Mouse (Mus musculus) ovary, postnatal 36 days (tissue): ENCODE measurements at regions not wholly inside any gene's neighbourhood (a gene's known extent, or its start where the extent isn't known, plus 50 kb on each side); places are given as distances from the start of the nearest gene placed in this dataset.

ENCODE experiments used
- DNase-seq: peaks from one replicate; pipeline ENCODE4 v3.0.0; 2022; ENCODE audit warnings: low spot score, mixed read lengths

- DNase-seq, result no peak
These were observed 314.2 kb upstream of the 4931429L15Rik start for GRCm38 (mm10) chr9:46633952-46634351.

- DNase-seq, result no peak
These were observed 312.8 kb upstream of the 4931429L15Rik start for GRCm38 (mm10) chr9:46632576-46632975.

- no peak for DNase-seq
These were observed 302.5 kb upstream of the 4931429L15Rik start for GRCm38 (mm10) chr9:46622255-46622654.

GRCm38 (mm10) chr9:46621851-46622250 lies 302.1 kb upstream of the 4931429L15Rik start:
- no peak for DNase-seq

GRCm38 (mm10) chr9:46610101-46611005 lies 290.6 kb upstream of the 4931429L15Rik start:
- DNase-seq, result no peak

- no peak for DNase-seq
These were observed 288.9 kb upstream of the 4931429L15Rik start for GRCm38 (mm10) chr9:46608695-46609094.

- no peak for DNase-seq
These were observed 281.0 kb upstream of the 4931429L15Rik start for GRCm38 (mm10) chr9:46600803-46601202.

- DNase-seq, result no peak
These were observed 280.3 kb upstream of the 4931429L15Rik start for GRCm38 (mm10) chr9:46599931-46600708.

GRCm38 (mm10) chr9:46598518-46598917 lies 278.7 kb upstream of the 4931429L15Rik start:
- no peak for DNase-seq

GRCm38 (mm10) chr9:46593444-46593843 lies 273.7 kb upstream of the 4931429L15Rik start:
- DNase-seq, result no peak

GRCm38 (mm10) chr9:46592908-46593307 lies 273.1 kb upstream of the 4931429L15Rik start:
- no peak for DNase-seq

- DNase-seq, result no peak
These were observed 267.0 kb upstream of the 4931429L15Rik start for GRCm38 (mm10) chr9:46586818-46587217.

GRCm38 (mm10) chr9:46581844-46582243 lies 262.1 kb upstream of the 4931429L15Rik start:
- no peak for DNase-seq

GRCm38 (mm10) chr9:46562301-46562700 lies 242.5 kb upstream of the 4931429L15Rik start:
- no peak for DNase-seq

- DNase-seq, result no peak
These were observed 238.7 kb upstream of the 4931429L15Rik start for GRCm38 (mm10) chr9:46558481-46558880.

GRCm38 (mm10) chr9:46557781-46558180 lies 238.0 kb upstream of the 4931429L15Rik start:
- no peak for DNase-seq

GRCm38 (mm10) chr9:46555156-46555555 lies 235.4 kb upstream of the 4931429L15Rik start:
- DNase-seq, result no peak

- DNase-seq, result no peak
These were observed 234.9 kb upstream of the 4931429L15Rik start for GRCm38 (mm10) chr9:46554586-46555152.

GRCm38 (mm10) chr9:46549416-46549815 lies 229.6 kb upstream of the 4931429L15Rik start:
- DNase-seq, result no peak

- no peak for DNase-seq
These were observed 224.5 kb upstream of the 4931429L15Rik start for GRCm38 (mm10) chr9:46544326-46544725.

- no peak for DNase-seq
These were observed 221.2 kb upstream of the 4931429L15Rik start for GRCm38 (mm10) chr9:46541001-46541400.

- DNase-seq, result no peak
These were observed 218.8 kb upstream of the 4931429L15Rik start for GRCm38 (mm10) chr9:46538616-46539015.
